Mouse (Mus musculus): Measurements from ENCODE around the gene Ank3.

DNA sequence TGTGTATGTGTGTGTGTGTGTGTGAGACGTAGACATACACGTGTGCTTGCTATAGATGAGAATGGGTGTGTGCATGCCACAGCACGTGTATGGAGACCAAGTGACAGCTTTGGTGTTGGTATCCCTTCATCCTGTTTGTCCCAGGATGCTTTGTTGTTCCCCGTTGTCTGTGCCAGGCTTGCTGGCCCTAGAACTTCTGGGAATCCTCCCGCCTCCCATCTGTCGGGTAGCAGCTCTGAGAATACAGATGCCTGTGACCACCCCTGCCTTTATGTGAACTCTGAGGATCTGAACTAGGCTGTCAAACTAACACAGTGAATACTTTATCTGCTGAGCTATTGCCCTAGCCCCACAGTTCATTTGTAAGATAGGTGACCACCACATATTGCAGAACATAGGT lies 330.3 kb downstream of the Ank3 start:
- TF ChIP-seq POLR2A (IDR thresholded peaks at IDR 0.05; ENCODE audit: borderline replicate concordance, extremely low read depth, insufficient read depth, insufficient read length, poor library complexity, severe bottlenecking) = no peak
- no peak for TF ChIP-seq CTCF (IDR thresholded peaks at IDR 0.05; ENCODE audit: borderline replicate concordance, extremely low read depth, insufficient read depth, insufficient read length)

Measured in brain, embryonic 14.5 days (tissue).